Mouse (Mus musculus) heart, postnatal 4 days (tissue): ENCODE data around the gene Ndufs7. TPM values are rescaled to one million over a fixed set of nuclear protein-coding genes. Genes with fewer than 3 reads are reported as not detected.
"Not testable (repeated sequence)": the region's sequence is repeated elsewhere in the genome, so short reads cannot be mapped to it uniquely, and the experiment has no call there.

Experiments
- DNase-seq: peaks from one replicate; pipeline ENCODE4 v3.0.0; 2021
- total RNA-seq, 2 experiments: library from RNA; stranded (reverse); gene quantifications; 2 replicates each; pipeline ENCODE4 v1.2.3; 2021

The Ndufs7 gene
- total RNA-seq, result 100 to 1,000 TPM; 480 to 520 TPM

- DNase-seq, result peak; percentile 96
Observed at GRCm38 (mm10) chr10:80248971-80249640, at the start of gene Ndufs7. TSS of gene Ndufs7 (plus strand) at chr10:80249121.

GRCm38 (mm10) chr10:80199440-80200008 lies 49.4 kb upstream of the Ndufs7 start:
- DNase-seq, result peak; percentile 90

DNA sequence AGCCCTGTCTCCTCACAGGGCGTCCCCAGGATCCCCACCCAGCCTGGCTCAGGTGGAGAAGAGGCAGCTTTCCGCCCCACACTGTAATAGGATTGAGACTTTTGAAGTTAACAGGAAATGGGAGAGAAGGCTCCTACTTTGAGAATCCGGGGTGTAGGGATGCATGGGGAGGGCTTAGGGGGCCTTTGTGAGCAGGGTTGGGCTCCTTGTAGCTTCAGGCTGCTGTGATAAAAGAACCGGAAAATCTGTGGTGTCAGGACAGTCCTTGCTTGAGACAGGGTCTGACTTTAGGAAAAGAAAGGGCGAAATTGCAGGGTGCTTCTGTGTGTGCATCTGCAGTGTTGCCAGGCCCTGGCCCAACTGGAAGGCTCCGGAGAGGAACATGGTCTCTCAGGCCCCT lies 48.4 kb upstream of the Ndufs7 start:
- DNase-seq, result no peak

- DNase-seq, result no peak
Observed at GRCm38 (mm10) chr10:80204055-80204454, 44.9 kb upstream of the Ndufs7 start.

GRCm38 (mm10) chr10:80207201-80207600 lies 41.7 kb upstream of the Ndufs7 start:
- no peak for DNase-seq

DNA sequence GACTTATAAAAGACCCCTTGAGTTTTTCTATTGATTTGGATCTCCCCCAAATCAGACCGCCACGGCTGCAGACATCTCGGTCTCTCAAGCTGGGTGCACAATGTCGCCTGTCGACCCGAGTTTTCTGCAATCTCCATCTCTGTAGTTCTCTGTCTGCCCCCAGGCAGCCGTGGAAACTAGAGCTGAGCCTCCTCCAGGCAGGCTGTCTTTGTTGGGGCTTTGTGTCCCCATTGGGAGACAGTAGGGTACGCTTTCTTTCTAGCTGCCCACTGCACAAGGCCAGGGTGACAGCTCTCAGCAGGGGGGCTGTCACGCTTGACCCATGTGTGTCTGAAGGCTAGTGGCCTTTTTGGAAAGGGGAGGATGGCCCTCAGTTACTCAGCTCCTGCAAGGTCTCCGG lies 41.2 kb upstream of the Ndufs7 start:
- DNase-seq, result no peak

DNA sequence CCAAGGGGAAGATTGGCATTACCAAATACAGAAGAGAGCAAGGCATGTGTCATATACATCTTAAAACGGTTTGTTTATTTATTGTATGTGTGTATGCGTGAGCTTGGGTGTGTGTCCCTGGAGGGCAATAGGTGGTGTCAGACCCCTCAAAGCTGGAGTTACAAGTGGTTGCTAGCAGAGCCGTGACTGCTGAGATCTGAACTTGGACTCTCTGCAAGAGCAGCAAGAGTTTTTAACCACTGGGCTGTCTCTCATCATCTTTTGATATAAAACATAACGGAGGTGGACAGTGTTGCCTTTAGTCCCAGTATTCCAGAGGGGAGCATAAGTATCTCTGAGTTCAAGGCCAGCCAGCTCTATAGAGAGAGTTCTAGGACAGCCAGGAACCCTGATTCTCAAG lies 40.7 kb upstream of the Ndufs7 start:
- no peak for DNase-seq

DNA sequence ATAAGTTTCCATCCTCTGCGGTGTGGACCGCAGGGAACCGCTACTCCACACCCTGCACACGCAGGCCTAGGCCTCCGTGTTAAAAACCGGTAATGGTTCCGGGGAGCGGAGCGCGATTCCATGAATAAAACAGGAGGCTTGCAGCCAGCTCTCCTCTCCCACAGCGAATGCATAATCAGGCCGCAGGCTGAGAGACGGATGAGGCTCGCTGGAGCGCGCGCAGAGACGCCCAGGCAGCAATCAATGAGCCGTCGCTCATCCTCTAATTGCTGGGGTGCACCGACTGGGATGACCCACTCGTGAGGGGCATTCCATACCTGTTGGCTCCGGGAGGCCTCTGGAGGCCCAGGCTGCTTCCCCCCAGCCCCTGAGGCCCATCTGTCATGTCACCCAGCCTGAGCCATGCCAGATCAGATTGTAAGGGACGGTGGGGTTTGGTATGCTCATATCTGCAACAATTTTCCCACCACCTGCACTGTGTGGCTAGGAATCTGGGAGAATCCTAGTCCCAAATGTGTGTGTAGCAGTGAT lies 40.0 kb upstream of the Ndufs7 start:
- DNase-seq, result no peak

- DNase-seq, result not testable (repeated sequence)
Observed at GRCm38 (mm10) chr10:80211547-80212103, 37.3 kb upstream of the Ndufs7 start.

- DNase-seq, result no peak
Observed at GRCm38 (mm10) chr10:80215048-80215772, 33.7 kb upstream of the Ndufs7 start.

- DNase-seq, result no peak
Observed at GRCm38 (mm10) chr10:80220676-80221075, 28.2 kb upstream of the Ndufs7 start.

DNA sequence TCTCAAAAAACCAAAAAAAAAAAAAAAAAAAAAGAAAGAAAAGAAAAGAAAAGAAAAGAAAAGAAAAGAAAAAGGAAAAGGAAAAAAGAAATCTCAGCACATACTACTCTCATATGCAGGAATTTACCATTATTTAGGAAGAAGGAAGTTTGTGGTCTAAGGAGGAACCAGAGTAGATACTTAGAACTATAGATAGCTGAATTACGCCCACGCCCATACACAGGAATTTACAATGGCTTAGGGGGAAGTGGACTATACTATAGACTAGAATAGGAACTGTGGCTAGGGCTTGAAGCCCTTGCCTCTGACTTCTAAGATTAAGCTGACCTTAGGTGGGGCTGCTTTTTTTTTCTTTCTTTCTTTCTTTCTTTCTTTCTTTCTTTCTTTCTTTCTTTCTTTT lies 25.8 kb upstream of the Ndufs7 start:
- DNase-seq, result not testable (repeated sequence)

- DNase-seq, result no peak
Observed at GRCm38 (mm10) chr10:80226071-80226415, 22.9 kb upstream of the Ndufs7 start.

DNA sequence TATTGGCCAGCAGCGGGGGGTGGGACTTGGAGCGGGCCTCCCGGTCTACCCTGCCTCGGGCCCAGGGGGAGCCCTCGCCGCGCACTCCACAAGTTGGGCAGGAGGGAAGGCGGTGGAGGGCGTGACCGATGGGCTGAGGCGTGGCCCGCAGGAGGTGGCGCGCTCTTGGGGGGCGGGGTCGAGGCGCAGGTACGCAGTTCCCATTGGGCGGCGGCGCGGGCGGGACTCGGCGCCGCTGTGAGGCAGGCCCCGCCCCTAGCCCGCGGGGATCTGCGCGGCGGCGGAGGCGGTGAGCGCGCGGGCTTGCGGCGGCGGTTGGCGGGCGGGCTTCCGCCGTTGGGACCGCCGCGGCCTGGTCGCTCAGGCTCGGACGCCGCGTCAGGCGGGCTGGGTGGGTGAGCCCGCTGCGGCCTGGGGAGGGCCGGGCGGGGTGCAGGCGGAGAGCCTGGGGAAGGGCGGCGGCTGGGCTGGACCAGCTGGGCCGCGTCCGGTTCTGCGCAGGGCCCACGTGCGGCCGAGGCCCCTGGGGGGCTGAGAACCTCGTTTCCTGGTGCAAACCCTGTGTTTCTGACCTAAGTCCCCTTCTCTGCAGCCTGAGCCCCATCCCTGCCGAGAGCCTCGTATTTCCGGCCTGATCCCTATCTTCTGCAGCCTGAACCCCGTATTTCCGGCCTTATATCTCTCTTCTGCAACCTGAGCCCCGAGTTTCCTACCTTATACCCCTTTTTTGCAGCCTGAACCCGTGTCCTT lies 22.3 kb upstream of the Ndufs7 start, which contains the start of gene Mum1:
TSS of gene Mum1 (plus strand) at position 19 of the 750 bp plus-strand sequence.
- DNase-seq, result peak; percentile 99

- no peak for DNase-seq
Observed at GRCm38 (mm10) chr10:80227166-80227539, 21.8 kb upstream of the Ndufs7 start.

GRCm38 (mm10) chr10:80227877-80228775 lies 20.8 kb upstream of the Ndufs7 start:
- DNase-seq, result no peak

- DNase-seq, result no peak
Observed at GRCm38 (mm10) chr10:80236145-80236825, 12.6 kb upstream of the Ndufs7 start.

DNA sequence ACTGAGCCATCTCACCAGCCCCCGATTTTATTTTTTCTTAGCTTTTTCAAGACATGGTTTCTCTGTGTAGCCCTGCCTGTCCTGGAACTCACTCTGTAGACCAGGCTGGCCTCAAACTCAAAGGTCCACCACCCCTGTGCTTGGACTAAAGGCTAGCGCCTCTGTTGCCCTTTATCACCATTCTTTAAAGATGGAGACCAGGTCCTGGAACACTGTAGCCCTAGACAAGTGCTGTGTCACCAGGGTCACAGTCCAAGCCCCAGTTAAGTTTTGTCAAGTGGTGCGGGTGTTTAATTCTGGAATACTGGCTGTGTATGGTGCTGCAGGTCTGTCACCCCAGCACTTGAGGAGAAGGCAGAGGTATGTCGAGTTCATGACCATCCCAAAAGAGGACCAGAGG lies 11.9 kb upstream of the Ndufs7 start:
- DNase-seq, result no peak

DNA sequence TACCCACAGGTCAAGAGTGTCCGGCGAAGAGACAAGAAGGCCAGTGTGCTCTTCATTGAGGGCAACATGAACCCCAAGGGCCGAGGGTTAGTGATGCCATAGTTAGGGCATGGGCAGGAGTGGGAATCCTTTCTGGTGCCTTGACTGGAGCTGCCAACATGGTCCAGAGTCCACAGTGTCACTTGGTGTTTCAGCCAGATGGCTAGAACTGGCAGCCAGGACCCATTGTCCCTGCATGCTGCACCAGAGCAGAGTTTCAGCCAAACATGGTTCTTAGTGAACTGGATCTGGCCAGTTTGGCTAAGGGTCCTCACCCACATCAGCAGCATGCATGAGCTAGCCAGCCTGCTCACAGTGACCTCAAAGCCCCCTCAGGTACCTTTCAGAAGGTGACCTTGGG lies 10.6 kb upstream of the Ndufs7 start:
- DNase-seq, result no peak

GRCm38 (mm10) chr10:80239791-80240190 lies 9.1 kb upstream of the Ndufs7 start:
- no peak for DNase-seq

DNA sequence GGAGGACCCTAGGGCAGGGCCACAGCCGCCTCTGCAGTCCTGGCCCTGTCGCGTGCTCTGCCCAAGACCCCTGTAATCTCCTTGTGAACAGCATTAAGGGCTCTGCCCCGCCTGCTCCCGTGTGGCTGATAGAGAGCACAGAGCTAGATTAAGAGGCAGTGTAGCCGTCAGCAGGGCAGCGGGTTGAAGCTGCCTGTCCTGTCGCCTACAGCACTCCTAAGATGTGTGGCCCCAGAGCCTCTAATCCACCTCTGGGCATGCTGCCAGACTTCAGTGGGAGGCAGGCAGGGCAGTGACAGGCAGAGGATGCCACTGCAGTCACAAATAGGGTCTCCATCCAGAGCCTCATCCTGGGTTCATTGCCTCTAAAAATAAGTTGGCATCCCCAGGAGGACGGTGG lies 6.8 kb upstream of the Ndufs7 start:
- DNase-seq, result peak; percentile 49
